ENCODE assay signal across 13 mouse cellular contexts in the genomic region with DNA sequence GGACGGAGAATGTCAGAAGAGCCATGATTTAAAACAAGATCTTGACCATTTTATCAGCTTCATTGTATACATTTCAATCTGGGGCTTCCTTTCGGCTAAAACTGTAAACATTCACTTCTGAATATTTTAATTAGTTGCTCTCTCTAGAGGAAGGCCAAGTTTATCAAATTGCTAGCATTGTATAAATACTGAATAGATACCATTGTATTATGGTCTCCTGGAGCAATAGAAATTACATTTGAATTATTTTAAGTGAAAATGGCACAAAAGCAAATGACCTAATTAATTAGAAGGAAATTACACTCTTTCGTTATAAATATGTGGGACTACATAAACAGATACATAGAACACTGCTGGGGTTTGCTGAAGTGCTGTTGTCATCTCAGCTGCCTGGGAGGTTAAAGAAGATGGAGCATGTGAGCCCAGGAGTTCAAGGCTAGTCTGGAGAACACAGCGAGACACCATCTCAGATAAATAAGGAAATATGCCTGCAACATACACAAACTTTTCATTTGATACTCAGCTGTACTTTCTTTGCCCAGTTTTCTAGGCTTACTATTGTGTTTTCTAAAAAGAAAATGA.
"Had no signal": no experiment of that assay in that cellular context is flagged by ENCODE, and none has a peak within 500 bp of the region (broad histone marks: within the 10 kb centered on the region; RNA-seq: fewer than 3 reads in every experiment).

No protein-coding gene starts in this region.

- DNase-seq: kidney, adult 8-10 months; kidney, postnatal 4 days; liver; right cerebral cortex, postnatal 14 days; thymus, adult 2 months; thymus, postnatal 25 days had no signal

- H3K4me2 ChIP-seq: limb, embryonic 12.5 days; midbrain, embryonic 13.5 days; stomach, embryonic 15.5 days had no signal

- H3K27me3 ChIP-seq: limb, embryonic 12.5 days; midbrain, embryonic 13.5 days; stomach, embryonic 15.5 days had no signal

- H3K9ac ChIP-seq: limb, embryonic 12.5 days; liver, embryonic 14.5 days; midbrain, embryonic 13.5 days; stomach, embryonic 15.5 days had no signal

- H3K9me3 ChIP-seq: limb, embryonic 12.5 days; midbrain, embryonic 13.5 days; stomach, embryonic 15.5 days had no signal

- H3K4me1 ChIP-seq: limb, embryonic 12.5 days; midbrain, embryonic 13.5 days; stomach, embryonic 15.5 days had no signal

- H3K4me3 ChIP-seq: layer of hippocampus, adult 2 months; limb, embryonic 12.5 days; midbrain, embryonic 13.5 days; stomach, embryonic 15.5 days had no signal

- ATAC-seq: inflammation-experienced regulatory T-cells, adult 6 months; intestine, postnatal 0 days; midbrain, embryonic 13.5 days had no signal

- H3K36me3 ChIP-seq: limb, embryonic 12.5 days; midbrain, embryonic 13.5 days; stomach, embryonic 15.5 days had no signal

- H3K27ac ChIP-seq: layer of hippocampus, adult 2 months; limb, embryonic 12.5 days; liver, embryonic 14.5 days; midbrain, embryonic 13.5 days; stomach, embryonic 15.5 days had no signal
